Mouse (Mus musculus): Measurements from ENCODE around the gene Cmpk2. TPM values are rescaled to one million over a fixed set of nuclear protein-coding genes. Genes with fewer than 3 reads are reported as not detected.

Gene Cmpk2
- polyA plus RNA-seq (2015; fragmentation: Nextera tagmentation; extraction: Ambion mirVana) = 33.8 and 37.4 TPM in 2 replicates

GRCm38 (mm10) chr12:26469098-26470041 is at the start of gene Cmpk2:
Cmpk2 (plus strand) TSS chr12:26469204.

GRCm38 (mm10) chr12:26456028-26456698 is 12.8 kb upstream of the Cmpk2 start, which contains the start of gene Rsad2:
Rsad2 (minus strand) TSS chr12:26456452.

Other genes starting within 250 kb of the Cmpk2 start
- 9.9 and 12.3 TPM in 2 replicates for gene Rnf144a, start 54.0 kb upstream of the Cmpk2 start, polyA plus RNA-seq (2015; fragmentation: Nextera tagmentation; extraction: Ambion mirVana)
- 101 and 136 TPM in 2 replicates for gene Rsad2, start 12.8 kb upstream of the Cmpk2 start, polyA plus RNA-seq (2015; fragmentation: Nextera tagmentation; extraction: Ambion mirVana)